17 mouse cellular contexts compared by ENCODE assay signal in genomic region chr7:98149802-98150201, GRCm38 (mm10). TPM values are rescaled to one million over a fixed set of nuclear protein-coding genes. Genes with fewer than 3 reads are reported as not detected.
A peak's percentile ranks its signal among the peaks of the same experiment; 100 is the strongest.
DNase-seq lines count a peak whose midpoint lies in the region; ATAC-seq lines count a peak whose summit lies in the region.
"Had no signal": no experiment of that assay in that cellular context is flagged by ENCODE, and none has a peak within 500 bp of the region (broad histone marks: within the 10 kb centered on the region; RNA-seq: fewer than 3 reads in every experiment).

No protein-coding gene starts in this region.

- no peak overlapping the region for H3K4me3 ChIP-seq in forebrain, embryonic 10.5 days
- H3K4me3 ChIP-seq in forebrain, embryonic 11.5 days (ENCODE audit: low read depth, low read length) = no peak overlapping the region
- H3K4me3 ChIP-seq in hindbrain, embryonic 12.5 days = no peak overlapping the region
- no peak overlapping the region for H3K4me3 ChIP-seq in hindbrain, embryonic 14.5 days (replicated peaks; ENCODE audit: low read length)
- H3K4me3 ChIP-seq in embryonic facial prominence, embryonic 10.5 days = no peak overlapping the region
- H3K4me3 ChIP-seq in midbrain, embryonic 11.5 days (ENCODE audit: low read depth, low read length) = no peak overlapping the region
- H3K4me3 ChIP-seq: embryonic facial prominence, embryonic 12.5 days; left cerebral cortex, adult 2 months; liver, embryonic 15.5 days had no signal

- H3K9ac ChIP-seq in forebrain, embryonic 11.5 days (ENCODE audit: low read length) = no peak overlapping the region
- no peak overlapping the region for H3K9ac ChIP-seq in hindbrain, embryonic 12.5 days
- H3K9ac ChIP-seq in hindbrain, embryonic 14.5 days = no peak overlapping the region
- H3K9ac ChIP-seq in midbrain, embryonic 11.5 days (ENCODE audit: low read length) = no peak overlapping the region
- H3K9ac ChIP-seq: embryonic facial prominence, embryonic 12.5 days; liver, embryonic 15.5 days had no signal

- H3K9me3 ChIP-seq in forebrain, embryonic 10.5 days = no peaks in the 10 kb centered on the region
- H3K9me3 ChIP-seq in forebrain, embryonic 11.5 days (ENCODE audit: control insufficient read depth, low read length) = no peaks in the 10 kb centered on the region
- H3K9me3 ChIP-seq in hindbrain, embryonic 12.5 days (replicated peaks) = no peaks in the 10 kb centered on the region
- H3K9me3 ChIP-seq in hindbrain, embryonic 14.5 days (ENCODE audit: control insufficient read depth, low read length) = no peaks in the 10 kb centered on the region
- no peaks in the 10 kb centered on the region for H3K9me3 ChIP-seq in embryonic facial prominence, embryonic 10.5 days
- no peaks in the 10 kb centered on the region for H3K9me3 ChIP-seq in midbrain, embryonic 11.5 days (ENCODE audit: control insufficient read depth, low read length)
- H3K9me3 ChIP-seq: embryonic facial prominence, embryonic 12.5 days; liver, embryonic 15.5 days had no signal

- no peak overlapping the region for H3K4me2 ChIP-seq in forebrain, embryonic 11.5 days (ENCODE audit: low read depth, low read length, severe bottlenecking)
- H3K4me2 ChIP-seq in hindbrain, embryonic 12.5 days (replicated peaks) = no peak overlapping the region
- H3K4me2 ChIP-seq in hindbrain, embryonic 14.5 days (replicated peaks) = no peak overlapping the region
- no peak overlapping the region for H3K4me2 ChIP-seq in midbrain, embryonic 11.5 days
- H3K4me2 ChIP-seq: embryonic facial prominence, embryonic 12.5 days; liver, embryonic 15.5 days had no signal

- 24% methylated on average over 3 of the region's 3 CpGs for WGBS in forebrain, embryonic 10.5 days
- 13% methylated on average over 3 of the region's 3 CpGs for WGBS in forebrain, embryonic 11.5 days
- 15% methylated on average over 3 of the region's 3 CpGs for WGBS in hindbrain, embryonic 12.5 days
- 20% methylated on average over 3 of the region's 3 CpGs for WGBS in hindbrain, embryonic 14.5 days
- 19% methylated on average over 3 of the region's 3 CpGs for WGBS in embryonic facial prominence, embryonic 10.5 days
- WGBS in midbrain, embryonic 11.5 days = 14% methylated on average over 3 of the region's 3 CpGs

- ATAC-seq in forebrain, embryonic 11.5 days (replicated peaks; ENCODE audit: low FRiP score) = no peak
- peak; percentile 7; the same call in 1 of the 2 replicates for ATAC-seq in hindbrain, embryonic 12.5 days (ENCODE audit: low FRiP score)
- ATAC-seq in hindbrain, embryonic 14.5 days (ENCODE audit: low FRiP score) = no peak
- peak; percentile 40; the same call in 1 of the 2 replicates for ATAC-seq in midbrain, embryonic 11.5 days (ENCODE audit: low FRiP score)
- ATAC-seq: intestine, postnatal 0 days had no signal

- no peaks in the 10 kb centered on the region for H3K36me3 ChIP-seq in forebrain, embryonic 10.5 days (replicated peaks)
- H3K36me3 ChIP-seq in forebrain, embryonic 11.5 days (ENCODE audit: control insufficient read depth, insufficient read depth, low read length) = no peaks in the 10 kb centered on the region
- 0 out of 2 replicates have a peak, but pooled peaks cover under 1% of the 10 kb centered on the region for H3K36me3 ChIP-seq in hindbrain, embryonic 12.5 days
- no peaks in the 10 kb centered on the region for H3K36me3 ChIP-seq in hindbrain, embryonic 14.5 days (replicated peaks; ENCODE audit: control insufficient read depth, insufficient read depth)
- no peaks in the 10 kb centered on the region for H3K36me3 ChIP-seq in embryonic facial prominence, embryonic 10.5 days (replicated peaks)
- H3K36me3 ChIP-seq in midbrain, embryonic 11.5 days (ENCODE audit: control insufficient read depth, insufficient read depth, low read length) = no peaks in the 10 kb centered on the region
- H3K36me3 ChIP-seq: embryonic facial prominence, embryonic 12.5 days had no signal

- 0 out of 2 replicates have a peak overlapping the region, but pooled peaks have one; percentile 53 for H3K27ac ChIP-seq in forebrain, embryonic 10.5 days
- H3K27ac ChIP-seq in forebrain, embryonic 11.5 days (ENCODE audit: low read depth, low read length) = no peak overlapping the region
- 0 out of 2 replicates have a peak overlapping the region, but pooled peaks have one; percentile 2 for H3K27ac ChIP-seq in hindbrain, embryonic 12.5 days
- no peak overlapping the region for H3K27ac ChIP-seq in hindbrain, embryonic 14.5 days
- H3K27ac ChIP-seq in embryonic facial prominence, embryonic 10.5 days (replicated peaks) = peak overlapping the region; percentile 8; the same call in 1 of the 2 replicates
- H3K27ac ChIP-seq in midbrain, embryonic 11.5 days (ENCODE audit: low read depth, low read length) = no peak overlapping the region
- H3K27ac ChIP-seq: embryonic facial prominence, embryonic 12.5 days; left cerebral cortex, adult 2 months; liver, embryonic 15.5 days had no signal

- peaks cover 30% of the 10 kb centered on the region for H3K4me1 ChIP-seq in forebrain, embryonic 10.5 days
- peaks cover 3% of the 10 kb centered on the region; the same call in 1 of the 2 replicates for H3K4me1 ChIP-seq in forebrain, embryonic 11.5 days (replicated peaks; ENCODE audit: control insufficient read depth, insufficient read depth, low read length)
- peaks cover 35% of the 10 kb centered on the region for H3K4me1 ChIP-seq in hindbrain, embryonic 12.5 days
- peaks cover 5% of the 10 kb centered on the region for H3K4me1 ChIP-seq in hindbrain, embryonic 14.5 days (replicated peaks; ENCODE audit: control insufficient read depth, insufficient read depth, low read length)
- H3K4me1 ChIP-seq in embryonic facial prominence, embryonic 10.5 days = peaks cover 56% of the 10 kb centered on the region
- peaks cover 8% of the 10 kb centered on the region; the same call in 1 of the 2 replicates for H3K4me1 ChIP-seq in midbrain, embryonic 11.5 days (ENCODE audit: control insufficient read depth, insufficient read depth, low read length)

- 0 out of 2 replicates have a peak, but pooled peaks cover 7% of the 10 kb centered on the region for H3K27me3 ChIP-seq in forebrain, embryonic 10.5 days (ENCODE audit: poor library complexity, severe bottlenecking)
- no peaks in the 10 kb centered on the region for H3K27me3 ChIP-seq in forebrain, embryonic 11.5 days (ENCODE audit: control insufficient read depth, insufficient read depth, low read length)
- H3K27me3 ChIP-seq in hindbrain, embryonic 12.5 days = peaks cover 11% of the 10 kb centered on the region
- no peaks in the 10 kb centered on the region for H3K27me3 ChIP-seq in hindbrain, embryonic 14.5 days (ENCODE audit: control insufficient read depth, insufficient read depth, low read length)
- H3K27me3 ChIP-seq in embryonic facial prominence, embryonic 10.5 days (replicated peaks; ENCODE audit: low read depth, poor library complexity, severe bottlenecking) = peaks cover 12% of the 10 kb centered on the region; the same call in 1 of the 2 replicates
- H3K27me3 ChIP-seq in midbrain, embryonic 11.5 days (ENCODE audit: control insufficient read depth, insufficient read depth, low read length) = no peaks in the 10 kb centered on the region
- H3K27me3 ChIP-seq: embryonic facial prominence, embryonic 12.5 days; liver, embryonic 15.5 days had no signal

- no peak for DNase-seq in forebrain, embryonic 10.5 days (ENCODE audit: extremely low spot score, low spot score)
- no peak for DNase-seq in forebrain, embryonic 11.5 days (ENCODE audit: low spot score)
- DNase-seq in hindbrain, embryonic 14.5 days (ENCODE audit: low spot score) = no peak
- DNase-seq in embryonic facial prominence, embryonic 10.5 days (ENCODE audit: low spot score) = peak; percentile 46
- DNase-seq in midbrain, embryonic 11.5 days (ENCODE audit: low spot score, missing footprints) = no peak
- no peak for DNase-seq in testis, postnatal 14 days (ENCODE audit: low spot score)
- DNase-seq in gastrocnemius, adult 18-20 months (ENCODE audit: low spot score) = no peak
- DNase-seq: adrenal gland, adult 8-10 months; cerebellum, adult 8-10 months; heart, postnatal 36 days; right cerebral cortex, postnatal 14 days; thymus, adult 18-20 months had no signal

RNA-seq across cellular contexts. Expression of gene Omp, which starts 4.5 kb away (rescaled TPM):
- polyA plus RNA-seq in forebrain, embryonic 10.5 days (2016; fragmentation: Nextera tagmentation; extraction: Ambion mirVana) = 0.11 and 0.19 TPM in 2 replicates
- 0.32 TPM in 1 of 2 replicates, not detected in the other for polyA plus RNA-seq in forebrain, embryonic 11.5 days (2014; fragmentation: Nextera tagmentation; extraction: Ambion mirVana)
- polyA plus RNA-seq in hindbrain, embryonic 12.5 days (2016; fragmentation: Nextera tagmentation; extraction: Ambion mirVana) = 0.28 and 0.73 TPM in 2 replicates
- polyA plus RNA-seq in hindbrain, embryonic 14.5 days (2014; fragmentation: Nextera tagmentation; extraction: Ambion mirVana) = 0.31 and 0.32 TPM in 2 replicates
- polyA plus RNA-seq in embryonic facial prominence, embryonic 10.5 days (2016; fragmentation: Nextera tagmentation; extraction: Ambion mirVana) = 0.18 TPM in 1 of 2 replicates, not detected in the other
- polyA plus RNA-seq in midbrain, embryonic 11.5 days (2014; fragmentation: Nextera tagmentation; extraction: Ambion mirVana) = 0.18 and 0.23 TPM in 2 replicates
- total RNA-seq in gastrocnemius, adult 18-20 months (2021) = under 1 TPM in 1 of 2 experiments, not detected in 1; 0.09 TPM

RNA-seq across cellular contexts. Expression of gene Capn5, which starts 28.3 kb away (rescaled TPM):
- polyA plus RNA-seq in forebrain, embryonic 10.5 days (2016; fragmentation: Nextera tagmentation; extraction: Ambion mirVana) = 5.8 TPM in 2 replicates
- polyA plus RNA-seq in forebrain, embryonic 11.5 days (2014; fragmentation: Nextera tagmentation; extraction: Ambion mirVana) = 5.8 and 6.1 TPM in 2 replicates
- polyA plus RNA-seq in hindbrain, embryonic 12.5 days (2016; fragmentation: Nextera tagmentation; extraction: Ambion mirVana) = 12.3 and 12.7 TPM in 2 replicates
- polyA plus RNA-seq in hindbrain, embryonic 14.5 days (2014; fragmentation: Nextera tagmentation; extraction: Ambion mirVana) = 16.7 and 18.0 TPM in 2 replicates
- polyA plus RNA-seq in embryonic facial prominence, embryonic 10.5 days (2016; fragmentation: Nextera tagmentation; extraction: Ambion mirVana) = 4.7 and 5.1 TPM in 2 replicates
- polyA plus RNA-seq in midbrain, embryonic 11.5 days (2014; fragmentation: Nextera tagmentation; extraction: Ambion mirVana) = 3.5 and 3.7 TPM in 2 replicates
- 1 to 10 TPM in 1 of 2 experiments, under 1 TPM in 1; 0.98 to 1.6 TPM for total RNA-seq in gastrocnemius, adult 18-20 months (2021)

RNA-seq across cellular contexts. Expression of gene Myo7a, which starts 30.5 kb away (rescaled TPM):
- 20.1 and 20.8 TPM in 2 replicates for polyA plus RNA-seq in forebrain, embryonic 10.5 days (2016; fragmentation: Nextera tagmentation; extraction: Ambion mirVana)
- polyA plus RNA-seq in forebrain, embryonic 11.5 days (2014; fragmentation: Nextera tagmentation; extraction: Ambion mirVana) = 18.1 and 19.1 TPM in 2 replicates
- 21.9 and 22.5 TPM in 2 replicates for polyA plus RNA-seq in hindbrain, embryonic 12.5 days (2016; fragmentation: Nextera tagmentation; extraction: Ambion mirVana)
- polyA plus RNA-seq in hindbrain, embryonic 14.5 days (2014; fragmentation: Nextera tagmentation; extraction: Ambion mirVana) = 20.0 and 24.3 TPM in 2 replicates
- 20.4 and 21.8 TPM in 2 replicates for polyA plus RNA-seq in embryonic facial prominence, embryonic 10.5 days (2016; fragmentation: Nextera tagmentation; extraction: Ambion mirVana)
- 10.1 and 11.1 TPM in 2 replicates for polyA plus RNA-seq in midbrain, embryonic 11.5 days (2014; fragmentation: Nextera tagmentation; extraction: Ambion mirVana)
- total RNA-seq in gastrocnemius, adult 18-20 months (2021) = 1 to 10 TPM; 1.2 to 2.3 TPM

RNA-seq across cellular contexts. Expression of gene B3gnt6, which starts 49.5 kb away (rescaled TPM):
- polyA plus RNA-seq in forebrain, embryonic 10.5 days (2016; fragmentation: Nextera tagmentation; extraction: Ambion mirVana) = 0.06 TPM in 1 of 2 replicates, not detected in the other
- not detected in 2 replicates for polyA plus RNA-seq in forebrain, embryonic 11.5 days (2014; fragmentation: Nextera tagmentation; extraction: Ambion mirVana)
- polyA plus RNA-seq in hindbrain, embryonic 12.5 days (2016; fragmentation: Nextera tagmentation; extraction: Ambion mirVana) = 0.09 TPM in 1 of 2 replicates, not detected in the other
- 0.25 and 0.31 TPM in 2 replicates for polyA plus RNA-seq in hindbrain, embryonic 14.5 days (2014; fragmentation: Nextera tagmentation; extraction: Ambion mirVana)
- polyA plus RNA-seq in embryonic facial prominence, embryonic 10.5 days (2016; fragmentation: Nextera tagmentation; extraction: Ambion mirVana) = not detected in 2 replicates
- 0.07 TPM in 1 of 2 replicates, not detected in the other for polyA plus RNA-seq in midbrain, embryonic 11.5 days (2014; fragmentation: Nextera tagmentation; extraction: Ambion mirVana)
- total RNA-seq in gastrocnemius, adult 18-20 months (2021) = not detected
- total RNA-seq: heart, postnatal 36 days had no signal
- polyA plus RNA-seq: embryonic facial prominence, embryonic 12.5 days; liver, embryonic 15.5 days had no signal

Comparison
In these comparisons a context has a peak if more than half of its experiments do, and no peak if none do; other contexts are left out.
1. H3K27ac ChIP-seq: peak in forebrain, embryonic 10.5 days (single experiment), hindbrain, embryonic 12.5 days (single experiment) and embryonic facial prominence, embryonic 10.5 days (single experiment); none in forebrain, embryonic 11.5 days (single experiment), hindbrain, embryonic 14.5 days (single experiment) and midbrain, embryonic 11.5 days (single experiment).
2. ATAC-seq: peak in hindbrain, embryonic 12.5 days (single experiment) and midbrain, embryonic 11.5 days (single experiment); none in forebrain, embryonic 11.5 days (single experiment) and hindbrain, embryonic 14.5 days (single experiment).